Mouse (Mus musculus): ENCODE measurements around the gene Cep89.

The Cep89 gene

GRCm38 (mm10) chr7:35396542-35397168 is at the start of gene Cep89, which contains the start of gene Faap24:
Cep89 (plus strand) TSS chr7:35397035.
Faap24 (minus strand) TSS chr7:35396836.
- DNase-seq (ENCODE audit: low read depth, low spot score), result peak; percentile 99

GRCm38 (mm10) chr7:35347918-35348700 is 48.7 kb upstream of the Cep89 start:
- DNase-seq (ENCODE audit: low read depth, low spot score), result no peak

GRCm38 (mm10) chr7:35349022-35349421 is 47.8 kb upstream of the Cep89 start:
- DNase-seq (ENCODE audit: low read depth, low spot score), result no peak

- no peak for DNase-seq (ENCODE audit: low read depth, low spot score)
Observed at GRCm38 (mm10) chr7:35349886-35350684, 46.8 kb upstream of the Cep89 start.

- DNase-seq (ENCODE audit: low read depth, low spot score), result peak; percentile 85
Observed at GRCm38 (mm10) chr7:35351155-35351554, 45.7 kb upstream of the Cep89 start.

GRCm38 (mm10) chr7:35353306-35353705 is 43.5 kb upstream of the Cep89 start:
- no peak for DNase-seq (ENCODE audit: low read depth, low spot score)

- no peak for DNase-seq (ENCODE audit: low read depth, low spot score)
Observed at GRCm38 (mm10) chr7:35355303-35355872, 41.4 kb upstream of the Cep89 start.

GRCm38 (mm10) chr7:35357621-35358020 is 39.2 kb upstream of the Cep89 start:
- no peak for DNase-seq (ENCODE audit: low read depth, low spot score)

GRCm38 (mm10) chr7:35362253-35362652 is 34.6 kb upstream of the Cep89 start:
- no peak for DNase-seq (ENCODE audit: low read depth, low spot score)

GRCm38 (mm10) chr7:35362868-35363267 is 34.0 kb upstream of the Cep89 start:
- no peak for DNase-seq (ENCODE audit: low read depth, low spot score)

GRCm38 (mm10) chr7:35365161-35365910 is 31.5 kb upstream of the Cep89 start:
- DNase-seq (ENCODE audit: low read depth, low spot score), result no peak

GRCm38 (mm10) chr7:35371096-35371495 is 25.7 kb upstream of the Cep89 start:
- DNase-seq (ENCODE audit: low read depth, low spot score), result no peak

GRCm38 (mm10) chr7:35372483-35373017 is 24.3 kb upstream of the Cep89 start:
- DNase-seq (ENCODE audit: low read depth, low spot score), result no peak

- peak; percentile 54 for DNase-seq (ENCODE audit: low read depth, low spot score)
Observed at GRCm38 (mm10) chr7:35373146-35373989, 23.5 kb upstream of the Cep89 start.

GRCm38 (mm10) chr7:35374265-35374664 is 22.6 kb upstream of the Cep89 start:
- DNase-seq (ENCODE audit: low read depth, low spot score), result no peak

GRCm38 (mm10) chr7:35376623-35377022 is 20.2 kb upstream of the Cep89 start:
- DNase-seq (ENCODE audit: low read depth, low spot score), result no peak

GRCm38 (mm10) chr7:35379492-35380119 is 17.2 kb upstream of the Cep89 start:
- DNase-seq (ENCODE audit: low read depth, low spot score), result no peak

GRCm38 (mm10) chr7:35380351-35380750 is 16.5 kb upstream of the Cep89 start:
- no peak for DNase-seq (ENCODE audit: low read depth, low spot score)

- peak; percentile 79 for DNase-seq (ENCODE audit: low read depth, low spot score)
Observed at GRCm38 (mm10) chr7:35381861-35382260, 15.0 kb upstream of the Cep89 start.
